Mouse (Mus musculus) embryonic facial prominence, embryonic 14.5 days (tissue): ENCODE data around the gene Capn1. TPM values are rescaled to one million over a fixed set of nuclear protein-coding genes. Genes with fewer than 3 reads are reported as not detected.

Experiments
- ATAC-seq: fragments of 200-750 bp; cut with Nextera tagmentation; 2 replicates; pipeline ENCODE4 v1.8.0; 2017; ENCODE audit warnings: low read depth, moderate number of reproducible peaks, moderate TSS enrichment
- DNase-seq: peaks from one replicate; pipeline ENCODE4 v3.0.0-alpha.2; 2015; ENCODE audit warnings: low spot score
- H3K27ac ChIP-seq: fragments of 300-500 bp; sonication (generic); replicated peaks from 2 replicates; pipeline ENCODE4 v1.5.1; 2014; ENCODE audit warnings: low read depth, mild to moderate bottlenecking, low read length, moderate library complexity
- H3K27me3 ChIP-seq: fragments of 300-500 bp; sonication (generic); replicated peaks from 2 replicates; pipeline ENCODE4 v1.6.1; 2014; ENCODE audit warnings: low read length; ENCODE audit not compliant: control insufficient read depth, insufficient read depth
- H3K36me3 ChIP-seq: fragments of 300-500 bp; sonication (generic); 2 replicates; pipeline ENCODE4 v1.6.1; 2014; ENCODE audit warnings: low read length, mixed read lengths; ENCODE audit not compliant: control insufficient read depth, insufficient read depth
- H3K4me1 ChIP-seq: fragments of 300-500 bp; sonication (generic); 2 replicates; pipeline ENCODE4 v1.6.1; 2014; ENCODE audit warnings: antibody characterized with exemption, low read length; ENCODE audit not compliant: control insufficient read depth, insufficient read depth
- H3K4me2 ChIP-seq: fragments of 300-500 bp; sonication (generic); 2 replicates; pipeline ENCODE4 v1.6.1; 2014; ENCODE audit warnings: low read depth, mild to moderate bottlenecking, low read length, moderate library complexity, mixed read lengths
- H3K4me3 ChIP-seq: fragments of 300-500 bp; sonication (generic); 2 replicates; pipeline ENCODE4 v1.5.1; 2014; ENCODE audit warnings: low read depth, mild to moderate bottlenecking, low read length
- H3K9ac ChIP-seq: fragments of 300-500 bp; sonication (generic); 2 replicates; pipeline ENCODE4 v1.6.1; 2014; ENCODE audit warnings: low read depth, mild to moderate bottlenecking, low read length, moderate library complexity, mixed read lengths
- H3K9me3 ChIP-seq: fragments of 300-500 bp; sonication (generic); 2 replicates; pipeline ENCODE4 v1.6.1; 2016; ENCODE audit warnings: low read length; ENCODE audit not compliant: control insufficient read depth
- WGBS: fragments of 180-500 bp; shearing (Covaris S2); extraction: QIAGEN DNeasy Blood & Tissue Kit; methylation state at CpG from one replicate; pipeline ENCODE4 v1.1.7; 2014; 5-methylcytosine and 5-hydroxymethylcytosine counted together
- polyA plus RNA-seq: library from polyadenylated mRNA; unstranded; fragments of >200 nt; fragmentation: Nextera tagmentation; extraction: Ambion mirVana; gene quantifications from 2 replicates; pipeline ENCODE4 v1.2.1, GENCODE M21; 2014

Capn1 gene
- polyA plus RNA-seq: 16.8 and 19.0 TPM in 2 replicates

- WGBS: 5% methylated on average over 31 of the region's 40 CpGs
- no peaks in the 10 kb centered on the region for H3K9me3 ChIP-seq
Measured at GRCm38 (mm10) chr19:6015511-6016315, at the start of gene Capn1. Gene Capn1, minus strand, starts transcription at chr19:6015897.

DNA sequence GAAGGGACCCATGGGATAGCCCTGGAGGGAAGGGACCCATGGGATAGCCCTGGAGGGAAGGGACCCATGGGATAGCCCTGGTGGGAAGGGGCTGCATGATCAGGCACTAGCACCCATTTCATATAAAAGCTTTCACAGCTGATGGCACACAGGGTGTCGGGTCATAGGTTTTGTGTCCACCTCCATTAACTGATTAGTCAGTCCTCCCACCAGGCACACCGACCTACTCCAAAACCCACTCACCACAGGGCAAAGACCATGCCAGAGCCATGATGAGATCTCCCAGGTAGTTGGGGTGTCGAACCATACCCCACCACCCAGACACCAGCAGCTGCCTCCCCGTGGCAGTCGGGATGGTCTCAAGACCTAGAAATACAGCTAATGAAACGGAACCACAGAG lies 47.4 kb upstream of the Capn1 start:
- Histone ChIP-seq H3K4me3 (no peak overlapping the region), H3K9ac (peak overlapping the region; percentile 94; the same call in 1 of the 2 replicates), H3K36me3 (peaks cover 14% of the 10 kb centered on the region), H3K27me3 (no peaks in the 10 kb centered on the region), H3K27ac (no peak overlapping the region), H3K9me3 (no peaks in the 10 kb centered on the region), H3K4me2 (no peak overlapping the region), H3K4me1 (peaks cover 28% of the 10 kb centered on the region)
- ATAC-seq (no peak), DNase-seq (no peak)
- WGBS: 97% methylated on average over 5 of the region's 6 CpGs

More at GRCm38 (mm10) chr19:6015511-6016315, at the start of gene Capn1:
- peak; percentile 86 for DNase-seq
- peak; percentile 88 for ATAC-seq
- peak within 1 kb of the TSS; percentile 80 for H3K9ac ChIP-seq
- H3K27me3 ChIP-seq: no peaks in the 10 kb centered on the region
- peak within 1 kb of the TSS; percentile 60 for H3K4me3 ChIP-seq
- H3K27ac ChIP-seq: peak within 1 kb of the TSS; percentile 72
- 0 out of 2 replicates have a peak, but pooled peaks cover 3% of the 10 kb centered on the region for H3K4me1 ChIP-seq
- no peaks in the 10 kb centered on the region for H3K36me3 ChIP-seq
- H3K4me2 ChIP-seq: peak within 1 kb of the TSS; percentile 88

DNA sequence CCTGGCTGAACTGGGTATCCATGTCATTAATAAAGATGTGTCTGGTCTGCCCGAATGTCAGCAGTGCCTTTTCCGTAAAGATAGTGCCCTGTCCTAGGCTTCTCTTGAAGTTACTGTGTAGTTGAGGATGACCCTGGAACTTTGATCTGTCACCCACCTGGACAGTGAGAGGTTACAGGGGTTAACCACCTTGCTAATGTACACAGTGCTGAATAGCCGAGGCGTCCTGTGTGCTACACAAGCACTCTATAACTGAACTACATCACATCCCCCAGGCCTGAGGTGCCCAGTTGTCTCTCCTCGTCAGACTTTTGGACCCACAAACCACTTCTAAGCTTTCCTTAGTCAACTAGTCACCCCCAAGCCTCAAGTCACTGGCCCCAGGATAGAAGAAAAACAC lies 46.7 kb upstream of the Capn1 start:
- peak overlapping the region; percentile 94 for H3K9ac ChIP-seq
- H3K4me2 ChIP-seq: peak overlapping the region; percentile 100
- no peak for ATAC-seq
- H3K4me1 ChIP-seq: peaks cover 28% of the 10 kb centered on the region
- 52% methylated on average over 5 of the region's 5 CpGs for WGBS
- no peak for DNase-seq
- H3K4me3 ChIP-seq: peak overlapping the region; percentile 90
- H3K9me3 ChIP-seq: no peaks in the 10 kb centered on the region
- no peaks in the 10 kb centered on the region for H3K27me3 ChIP-seq
- H3K36me3 ChIP-seq: peaks cover 14% of the 10 kb centered on the region
- no peak overlapping the region for H3K27ac ChIP-seq

- no peaks in the 10 kb centered on the region for H3K9me3 ChIP-seq
- no peaks in the 10 kb centered on the region for H3K27me3 ChIP-seq
- peaks cover 14% of the 10 kb centered on the region for H3K36me3 ChIP-seq
- peak overlapping the region; percentile 90 for H3K4me3 ChIP-seq
- H3K4me2 ChIP-seq: peak overlapping the region; percentile 100
- H3K9ac ChIP-seq: peak overlapping the region; percentile 94
- H3K27ac ChIP-seq: peak overlapping the region; percentile 94
- ATAC-seq (no peak), DNase-seq (peak; percentile 42)
- 7% methylated on average over 27 of the region's 44 CpGs for WGBS
- peaks cover 23% of the 10 kb centered on the region for H3K4me1 ChIP-seq
Measured at GRCm38 (mm10) chr19:6061641-6062302, 46.1 kb upstream of the Capn1 start.

DNA sequence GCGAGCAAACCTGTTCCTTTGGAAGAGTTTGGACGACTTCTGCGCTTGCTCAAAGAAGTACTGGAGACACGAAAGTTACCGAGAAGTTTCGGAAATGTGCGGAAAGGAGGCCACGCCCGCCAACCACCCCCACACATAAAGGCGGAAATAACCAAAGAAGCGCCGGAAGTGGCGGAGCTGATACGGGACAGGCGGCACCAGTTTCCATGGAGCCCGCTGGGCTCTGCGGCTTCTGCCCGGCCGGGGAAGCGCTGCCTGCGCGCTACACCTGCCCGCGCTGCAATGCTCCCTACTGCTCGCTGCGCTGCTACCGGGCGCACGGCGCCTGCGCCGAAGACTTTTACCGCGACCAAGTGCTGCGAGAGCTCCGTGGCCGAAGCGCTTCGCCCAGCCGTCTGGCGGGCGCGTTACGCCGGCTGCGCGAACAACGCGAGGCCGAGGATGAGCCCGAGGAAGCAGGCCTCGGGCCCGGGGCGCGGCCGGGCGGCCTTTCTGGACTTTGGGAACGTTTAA lies 45.4 kb upstream of the Capn1 start, which contains the start of gene Znhit2:
Gene Znhit2, plus strand, starts transcription at position 172 of the 513 bp plus-strand sequence.
- Histone ChIP-seq H3K4me1 (peaks cover 20% of the 10 kb centered on the region), H3K4me2 (peak within 1 kb of the TSS; percentile 100), H3K9me3 (no peaks in the 10 kb centered on the region), H3K9ac (peak within 1 kb of the TSS; percentile 94), H3K27me3 (no peaks in the 10 kb centered on the region), H3K36me3 (peaks cover 14% of the 10 kb centered on the region), H3K27ac (peak within 1 kb of the TSS; percentile 94), H3K4me3 (peak within 1 kb of the TSS; percentile 90)
- DNase-seq: peak; percentile 98
- peak; percentile 86 for ATAC-seq
- WGBS: under 1% methylated on average over 19 of the region's 58 CpGs

GRCm38 (mm10) chr19:6058966-6059365 lies 43.3 kb upstream of the Capn1 start:
- no peak for ATAC-seq
- Histone ChIP-seq H3K9ac (peak overlapping the region; percentile 94), H3K4me2 (peak overlapping the region; percentile 68), H3K9me3 (no peaks in the 10 kb centered on the region), H3K36me3 (peaks cover 34% of the 10 kb centered on the region), H3K27ac (peak overlapping the region; percentile 81; the same call in 1 of the 2 replicates), H3K4me3 (peak overlapping the region; percentile 49), H3K27me3 (no peaks in the 10 kb centered on the region), H3K4me1 (peaks cover 20% of the 10 kb centered on the region)
- no peak for DNase-seq
- WGBS: 87% methylated on average over 5 of the region's 5 CpGs

GRCm38 (mm10) chr19:6058513-6058912 lies 42.8 kb upstream of the Capn1 start:
- Histone ChIP-seq H3K36me3 (peaks cover 39% of the 10 kb centered on the region), H3K4me3 (peak overlapping the region; percentile 49), H3K4me1 (peaks cover 20% of the 10 kb centered on the region), H3K27ac (peak overlapping the region; percentile 81), H3K27me3 (no peaks in the 10 kb centered on the region), H3K4me2 (peak overlapping the region; percentile 68), H3K9me3 (no peaks in the 10 kb centered on the region), H3K9ac (peak overlapping the region; percentile 94)
- 34% methylated on average over 5 of the region's 5 CpGs for WGBS
- ATAC-seq (no peak), DNase-seq (no peak)

- under 1% methylated on average over 53 of the region's 63 CpGs for WGBS
- ATAC-seq: peak; percentile 83
Measured at GRCm38 (mm10) chr19:6057313-6058096, 41.8 kb upstream of the Capn1 start, which contains the start of the genes Mrpl49 and Fau. Gene Mrpl49, minus strand, starts transcription at chr19:6057785. Gene Fau, plus strand, starts transcription at chr19:6057844.

More at GRCm38 (mm10) chr19:6057313-6058096, 41.8 kb upstream of the Capn1 start, which contains the start of the genes Mrpl49 and Fau:
- Histone ChIP-seq H3K9me3 (no peaks in the 10 kb centered on the region), H3K36me3 (peaks cover 49% of the 10 kb centered on the region), H3K4me1 (peaks cover 17% of the 10 kb centered on the region), H3K4me2 (peak within 1 kb of the TSS; percentile 68), H3K27ac (peak within 1 kb of the TSS; percentile 81), H3K27me3 (no peaks in the 10 kb centered on the region), H3K9ac (peak within 1 kb of the TSS; percentile 94), H3K4me3 (peak within 1 kb of the TSS; percentile 49)
- peak; percentile 98 for DNase-seq
